Mouse (Mus musculus): ENCODE results near the gene Pf4.
"Not testable (repeated sequence)": the region's sequence is repeated elsewhere in the genome, so short reads cannot be mapped to it uniquely, and the experiment has no call there.

The Pf4 gene

DNA sequence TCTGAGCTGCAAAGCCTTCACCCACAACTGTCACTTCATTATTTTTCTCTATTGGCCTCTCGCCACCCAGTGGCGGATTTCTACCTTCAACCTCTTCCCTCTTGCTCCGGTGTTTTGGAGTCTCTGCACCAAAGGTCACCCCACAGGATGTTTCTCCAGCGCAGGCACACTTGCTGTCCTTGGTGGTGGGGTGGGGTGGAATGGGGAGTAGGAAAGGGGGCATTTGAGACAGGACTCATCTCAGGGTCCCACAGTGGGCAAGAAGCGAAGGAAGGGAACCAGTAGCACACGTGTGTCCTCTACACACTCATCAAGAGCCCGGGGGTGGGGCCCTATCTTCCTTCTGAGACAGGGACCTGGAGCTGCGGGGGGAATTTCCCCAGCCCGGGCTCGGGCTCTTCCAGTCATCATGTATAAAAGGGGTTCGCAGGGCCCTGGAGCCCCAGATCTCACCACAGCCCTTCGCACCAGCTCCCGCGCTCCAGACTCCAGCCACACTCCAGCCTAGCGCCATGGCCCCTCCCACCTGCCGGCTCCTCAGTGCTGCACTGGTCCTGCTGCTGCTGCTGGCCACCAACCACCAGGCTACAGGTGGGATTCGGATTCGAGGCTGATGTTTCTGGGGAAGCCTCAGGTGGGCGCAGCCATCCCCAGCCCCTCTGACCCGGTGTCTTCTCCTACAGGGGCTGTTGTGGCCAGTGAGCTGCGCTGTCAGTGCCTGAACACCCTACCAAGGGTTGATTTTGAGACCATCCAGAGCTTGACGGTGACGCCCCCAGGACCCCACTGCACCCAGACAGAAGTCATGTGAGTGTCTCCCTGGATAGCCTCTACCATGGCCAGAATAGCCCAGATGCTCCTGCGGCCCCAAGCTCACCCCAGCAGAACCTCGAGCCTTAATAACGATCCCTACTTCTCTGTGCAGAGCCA, 13.7 kb downstream of the Pf4 start, which contains the start of gene Cxcl3:
Cxcl3 (plus strand) TSS at position 445 of the 930 bp plus-strand sequence.
- no peak for DNase-seq (ENCODE audit: low read depth, low spot score)

DNA sequence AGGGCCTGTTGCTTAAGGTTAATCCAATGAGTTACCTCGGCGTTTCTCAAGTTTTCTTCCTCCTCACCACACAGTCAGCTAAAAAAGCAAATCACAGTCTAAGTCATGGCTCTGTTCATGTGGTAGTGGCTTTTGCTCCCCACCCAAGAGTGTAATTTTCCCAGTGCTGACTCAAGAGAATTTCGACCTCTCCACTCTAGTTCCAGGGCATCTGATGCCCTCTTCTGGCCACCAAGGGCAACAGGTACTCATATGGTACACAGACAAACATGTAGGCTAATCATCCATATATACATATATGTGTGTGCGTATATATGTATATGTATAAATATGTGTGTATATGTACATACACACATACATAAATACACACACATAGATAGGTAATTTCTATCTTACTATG, 15.9 kb downstream of the Pf4 start:
- no peak for DNase-seq (ENCODE audit: low read depth, low spot score)

DNA sequence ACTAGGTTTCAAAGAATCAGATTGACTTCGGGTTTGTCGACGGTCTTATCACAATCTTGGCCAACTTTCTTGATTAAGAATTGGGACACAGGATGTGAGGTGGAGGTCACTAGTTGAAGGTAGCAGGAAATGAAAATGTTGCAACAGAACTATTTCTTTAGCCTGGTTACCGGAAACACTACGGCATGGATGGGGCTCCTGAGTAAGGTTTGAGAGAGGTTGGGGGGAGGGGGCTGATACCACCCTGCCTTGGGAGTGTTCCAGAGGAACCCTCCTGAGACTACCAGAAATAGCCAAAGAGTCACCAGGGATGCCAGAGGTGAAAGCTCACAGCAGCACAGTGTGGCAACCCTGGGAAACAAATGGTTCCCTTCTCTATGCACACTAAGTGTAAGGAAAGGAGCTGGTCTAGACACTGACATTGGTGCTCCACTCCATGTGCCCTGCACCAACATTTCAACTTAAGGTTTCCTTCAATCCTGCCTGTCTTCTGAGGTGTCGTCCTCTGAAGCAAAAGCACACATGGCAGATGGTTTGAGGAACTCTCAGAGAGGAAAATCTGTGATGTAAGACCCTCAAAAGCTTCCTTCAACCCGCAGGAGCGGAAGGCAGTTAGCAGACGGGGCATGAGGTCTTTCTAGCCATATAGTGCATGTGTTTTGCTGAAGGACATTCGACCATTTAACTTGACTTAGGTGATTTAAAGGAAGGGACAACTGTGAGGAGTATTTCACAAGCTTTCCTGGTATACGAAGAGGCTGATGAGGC, 17.3 kb downstream of the Pf4 start:
- DNase-seq (ENCODE audit: low read depth, low spot score): no peak

DNA sequence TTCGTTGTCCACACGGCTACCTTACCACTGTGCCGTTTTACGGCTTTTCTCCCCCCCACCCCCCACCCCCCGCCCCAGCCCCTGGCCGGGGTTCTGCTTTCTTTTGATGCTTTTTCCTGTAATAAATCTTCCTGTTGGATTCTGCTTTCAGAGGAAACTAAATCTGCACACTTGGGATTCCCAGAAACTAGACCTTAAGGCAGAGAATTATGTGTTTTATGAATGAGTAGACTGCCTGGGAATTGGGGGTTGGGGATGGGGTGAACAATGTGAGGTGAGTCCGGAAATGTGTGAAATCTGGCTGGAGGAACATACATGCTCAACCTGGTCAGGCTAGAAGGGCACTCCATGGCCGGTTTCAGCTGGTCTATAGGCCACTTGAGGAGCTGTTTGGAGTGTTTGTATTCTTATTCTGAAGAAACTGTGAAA, 17.9 kb downstream of the Pf4 start:
- no peak for DNase-seq (ENCODE audit: low read depth, low spot score)

DNA sequence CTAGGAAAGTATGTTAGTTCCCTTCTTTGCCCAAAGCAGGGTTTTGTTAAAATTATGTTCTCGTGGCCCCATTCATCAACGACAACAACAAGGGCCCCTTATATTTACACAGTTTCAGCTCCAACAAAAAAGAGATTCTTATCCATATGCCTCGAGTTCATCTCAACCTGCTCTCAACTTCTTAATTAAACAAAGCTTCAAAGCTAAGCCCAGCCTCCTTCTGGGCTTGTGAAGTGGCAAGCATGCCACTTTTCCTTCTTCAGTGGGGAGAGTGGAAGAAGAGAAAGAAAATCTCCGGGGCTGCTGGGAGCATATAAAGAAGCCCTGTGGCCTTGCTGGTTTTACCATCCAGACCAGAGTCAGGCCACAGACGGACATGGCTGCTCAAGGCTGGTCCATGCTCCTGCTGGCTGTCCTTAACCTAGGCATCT, 22.0 kb downstream of the Pf4 start, which contains the start of gene Cxcl15:
Cxcl15 (plus strand) TSS at position 340 of the 431 bp plus-strand sequence.
- DNase-seq (ENCODE audit: low read depth, low spot score): no peak

DNA sequence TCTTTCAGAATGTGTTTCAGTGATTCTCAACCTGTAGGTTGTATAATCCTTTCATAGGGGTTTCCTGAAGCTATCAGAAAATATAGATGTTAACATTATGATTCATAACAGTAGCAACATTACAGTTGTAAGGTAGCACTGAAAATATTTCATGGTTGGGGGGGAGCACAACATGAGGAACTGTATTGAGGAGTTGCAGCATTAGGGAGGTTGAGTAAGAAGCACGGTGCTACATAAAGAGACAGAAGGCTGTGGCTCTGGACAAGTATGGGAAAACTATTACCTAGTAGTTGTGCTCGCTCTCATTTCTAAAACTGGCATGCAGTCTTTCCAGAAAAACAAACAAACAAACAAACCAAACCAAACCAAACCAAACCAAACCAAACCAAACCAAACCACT, 23.2 kb downstream of the Pf4 start:
- not testable (repeated sequence) for DNase-seq (ENCODE audit: low read depth, low spot score)

DNA sequence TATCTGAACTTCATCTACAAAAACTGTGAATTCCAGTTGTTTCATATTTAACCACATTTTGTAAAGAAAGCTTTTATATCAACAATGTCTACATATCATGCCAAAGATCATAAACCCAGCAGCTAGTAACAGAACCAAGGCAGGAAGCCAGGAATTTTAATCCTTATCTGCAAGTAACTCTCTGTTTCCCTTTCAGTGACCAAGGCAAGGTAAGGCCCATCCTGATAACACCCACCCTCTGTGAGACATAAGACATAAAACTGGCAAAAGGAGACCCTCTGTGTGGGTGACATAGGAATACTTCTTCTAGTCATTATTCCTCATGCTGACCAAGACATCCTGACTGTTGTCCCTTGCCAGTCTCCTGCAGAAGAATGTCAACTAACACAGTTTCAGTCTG, 32.3 kb downstream of the Pf4 start:
- no peak for DNase-seq (ENCODE audit: low read depth, low spot score)

DNA sequence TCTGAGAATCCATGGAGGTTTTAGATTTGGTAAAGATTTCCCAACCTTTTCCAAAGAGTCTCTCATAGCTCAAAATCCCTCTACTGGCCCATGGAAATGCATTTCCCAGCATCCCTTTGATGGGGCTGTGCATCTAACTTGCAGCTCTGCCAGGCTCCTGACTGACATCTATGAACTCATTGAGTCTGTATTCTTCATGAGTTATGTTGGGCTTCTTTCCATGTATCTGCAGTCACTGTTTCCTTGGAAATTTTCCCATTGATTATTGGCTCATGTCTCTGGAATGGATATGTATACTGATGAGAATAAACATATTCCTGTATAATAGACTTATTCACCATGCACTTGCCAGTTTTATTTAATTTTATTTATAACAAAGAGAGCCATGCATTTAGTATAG, 33.8 kb downstream of the Pf4 start:
- no peak for DNase-seq (ENCODE audit: low read depth, low spot score)

DNA sequence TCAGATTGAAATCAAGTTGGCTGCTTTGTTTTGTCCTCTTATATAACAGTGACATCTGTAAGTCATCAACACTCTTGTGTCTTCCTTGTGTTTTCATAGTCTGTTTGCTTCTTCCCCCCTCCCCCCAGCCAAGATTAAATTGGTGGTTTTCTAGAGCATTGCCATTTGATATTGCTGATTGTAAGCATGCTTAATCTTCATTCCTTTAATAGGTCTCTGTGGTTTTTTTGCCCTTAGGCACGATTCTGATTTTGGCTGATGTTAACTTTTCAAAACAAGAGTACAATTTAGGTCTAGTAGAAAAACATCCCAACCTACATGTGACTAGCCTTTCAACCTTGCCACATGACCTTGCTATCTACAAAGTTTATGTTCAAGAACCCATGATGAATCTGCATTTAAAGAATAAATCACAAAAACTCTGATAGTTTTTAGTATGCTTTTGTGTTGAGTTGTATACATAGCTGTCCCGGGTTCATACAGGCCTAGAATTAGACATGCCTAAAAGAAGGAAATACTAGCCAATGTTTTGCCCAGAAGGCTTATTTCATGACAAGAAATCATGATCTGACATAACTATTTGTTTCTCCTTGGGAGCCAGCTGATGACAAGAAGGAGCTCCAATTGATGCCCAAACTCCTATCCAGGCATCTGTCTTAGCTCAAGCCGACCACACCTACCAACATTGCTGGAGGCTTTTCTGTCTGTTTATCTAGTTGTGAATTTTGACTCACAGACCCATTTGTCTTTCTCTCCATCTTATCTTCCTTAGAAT, 35.1 kb downstream of the Pf4 start:
- no peak for DNase-seq (ENCODE audit: low read depth, low spot score)

DNA sequence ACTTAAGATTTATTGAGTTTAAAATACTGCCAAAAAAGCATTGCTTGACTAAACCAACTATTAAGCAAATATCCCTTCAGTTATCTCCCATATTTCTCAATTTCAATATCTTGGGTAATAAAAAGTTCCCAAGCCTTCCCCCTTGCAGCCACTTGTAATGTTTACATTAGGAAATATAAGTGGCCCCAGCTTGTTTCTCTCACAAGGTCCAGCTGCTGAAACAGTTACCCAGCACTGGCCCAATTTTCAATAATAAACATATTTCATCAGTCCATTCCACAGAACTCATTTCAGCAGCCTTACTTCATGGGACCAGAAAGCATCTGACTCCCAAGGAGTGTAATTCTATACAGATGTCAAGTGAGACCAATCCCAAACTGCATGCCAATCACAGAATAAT, 47.5 kb downstream of the Pf4 start:
- no peak for DNase-seq (ENCODE audit: low read depth, low spot score)
